In the genomic region with DNA sequence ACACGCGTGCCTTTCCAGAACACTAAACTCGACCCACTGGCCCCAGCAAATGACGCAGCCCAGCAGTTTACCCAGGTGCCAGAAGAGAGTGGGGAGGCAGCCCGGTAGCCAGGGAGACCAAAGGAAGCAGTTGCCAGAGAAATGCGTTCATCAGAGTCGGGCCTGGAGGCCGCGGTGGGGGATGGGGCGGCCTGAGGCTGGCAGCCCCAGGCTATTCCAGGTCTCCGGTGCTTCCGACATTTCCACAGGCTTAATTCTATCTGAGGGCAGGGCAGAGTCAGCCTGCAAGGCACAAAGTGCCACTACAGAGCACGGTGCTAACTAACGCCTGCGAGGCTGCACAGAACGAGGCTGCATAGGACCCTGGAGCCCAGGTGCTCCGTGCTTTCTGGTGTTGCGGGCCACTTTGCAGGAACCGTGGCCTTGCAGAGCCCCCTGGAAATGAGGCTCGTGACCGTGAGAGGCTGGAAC, we compare ENCODE assay signal across 9 mouse cellular contexts. TPM values are rescaled to one million over a fixed set of nuclear protein-coding genes. Genes with fewer than 3 reads are reported as not detected.
DNase-seq lines count a peak whose midpoint lies in the region; ATAC-seq and TF ChIP-seq lines count a peak whose summit lies in the region.
"Had no signal": no experiment of that assay in that cellular context is flagged by ENCODE, and none has a peak within 500 bp of the region (broad histone marks: within the 10 kb centered on the region; RNA-seq: fewer than 3 reads in every experiment).

No protein-coding gene starts in this region.

- no peaks in the 10 kb centered on the region for H3K36me3 ChIP-seq in hindbrain, embryonic 16.5 days (ENCODE audit: control insufficient read depth, insufficient read depth, low read length)
- H3K36me3 ChIP-seq in limb, embryonic 10.5 days: no peaks in the 10 kb centered on the region

- peak overlapping the region; percentile 91 for H3K4me3 ChIP-seq in gastrocnemius, adult 2 months
- H3K4me3 ChIP-seq in hindbrain, embryonic 16.5 days (ENCODE audit: low read length): peak overlapping the region; percentile 67
- H3K4me3 ChIP-seq in limb, embryonic 10.5 days: peak overlapping the region; percentile 55

- no peak for TF ChIP-seq CTCF in brain, embryonic 14.5 days (IDR thresholded peaks at IDR 0.05; ENCODE audit: borderline replicate concordance, extremely low read depth, insufficient read depth, insufficient read length)
- no peak for TF ChIP-seq CTCF in gastrocnemius, adult 2 months (IDR thresholded peaks at IDR 0.05)

- 4% methylated on average over 21 of the region's 21 CpGs for WGBS in hindbrain, embryonic 16.5 days
- 2% methylated on average over 21 of the region's 21 CpGs for WGBS in limb, embryonic 10.5 days

- no peaks in the 10 kb centered on the region for H3K9me3 ChIP-seq in hindbrain, embryonic 16.5 days (ENCODE audit: control insufficient read depth, low read length)
- no peaks in the 10 kb centered on the region for H3K9me3 ChIP-seq in limb, embryonic 10.5 days (replicated peaks)

- peaks cover 22% of the 10 kb centered on the region for H3K27me3 ChIP-seq in hindbrain, embryonic 16.5 days (replicated peaks; ENCODE audit: control insufficient read depth, insufficient read depth, low read length)
- H3K27me3 ChIP-seq in limb, embryonic 10.5 days (ENCODE audit: low read depth, poor library complexity, severe bottlenecking): peaks cover 80% of the 10 kb centered on the region

- ATAC-seq in hindbrain, embryonic 16.5 days: peak; percentile 32; the same call in 1 of the 2 replicates

- peak overlapping the region; percentile 79 for H3K4me2 ChIP-seq in hindbrain, embryonic 16.5 days (ENCODE audit: low read length)

- H3K4me1 ChIP-seq in hindbrain, embryonic 16.5 days (ENCODE audit: control insufficient read depth, insufficient read depth, low read depth, low read length): peaks cover 20% of the 10 kb centered on the region
- H3K4me1 ChIP-seq in limb, embryonic 10.5 days: peaks cover 27% of the 10 kb centered on the region

- no peak for TF ChIP-seq POLR2A in brain, embryonic 14.5 days (IDR thresholded peaks at IDR 0.05; ENCODE audit: borderline replicate concordance, extremely low read depth, insufficient read depth, insufficient read length, poor library complexity, severe bottlenecking)

- H3K27ac ChIP-seq in gastrocnemius, adult 2 months: peak overlapping the region; percentile 90
- no peak overlapping the region for H3K27ac ChIP-seq in hindbrain, embryonic 16.5 days (ENCODE audit: low read depth, low read length)
- peak overlapping the region; percentile 25 for H3K27ac ChIP-seq in limb, embryonic 10.5 days

- intact Hi-C loops in left cerebral cortex, postnatal 4 days (cut with DNase I): no loop called here
- intact Hi-C loops in gastrocnemius, adult 2 months (cut with DNase I): loop anchor here (5.0 kb wide), 1 partner anchor 86 kb away; no protein-coding TSS in a partner anchor

- peak; percentile 23 to 48 for DNase-seq in left cerebral cortex, adult 18-20 months (ENCODE audit: low spot score in 2 of 2)
- no peak for DNase-seq in left cerebral cortex, postnatal 4 days
- DNase-seq in brain, embryonic 14.5 days (ENCODE audit: low read depth): peak; percentile 61
- DNase-seq in gastrocnemius, adult 2 months: peak; percentile 81
- peak; percentile 60 for DNase-seq in limb, embryonic 10.5 days (ENCODE audit: low spot score)
- DNase-seq in retina, embryonic 14.5 days (ENCODE audit: low spot score): peak; percentile 62
- DNase-seq in spleen, adult 18-20 months: no peak

- H3K9ac ChIP-seq in hindbrain, embryonic 16.5 days (ENCODE audit: low read depth, low read length): peak overlapping the region; percentile 38; the same call in 1 of the 2 replicates

RNA-seq across cellular contexts. Expression of a gene that starts 2.3 kb away (rescaled TPM):
- total RNA-seq in left cerebral cortex, adult 18-20 months (2021): 100 to 1,000 TPM; 102 to 104 TPM
- total RNA-seq in left cerebral cortex, postnatal 4 days (2021): 10 to 100 TPM; 10.0 to 11.6 TPM
- polyA plus RNA-seq in brain, embryonic 14.5 days (2012; rRNA removed): 4.4 and 6.5 TPM in 2 replicates
- 10 to 100 TPM; 27.1 to 43.3 TPM for total RNA-seq in gastrocnemius, adult 2 months (2021)
- polyA plus RNA-seq in hindbrain, embryonic 16.5 days (2015; fragmentation: Nextera tagmentation; extraction: Ambion mirVana): 8.3 and 8.4 TPM in 2 replicates
- 0.08 TPM in 1 of 2 replicates, not detected in the other for polyA plus RNA-seq in limb, embryonic 10.5 days (2016; fragmentation: Nextera tagmentation; extraction: Ambion mirVana)

RNA-seq across cellular contexts. Expression of a gene that starts 40.7 kb away (rescaled TPM):
- 100 to 1,000 TPM; 156 to 159 TPM for total RNA-seq in left cerebral cortex, adult 18-20 months (2021)
- 100 to 1,000 TPM; 165 to 172 TPM for total RNA-seq in left cerebral cortex, postnatal 4 days (2021)
- polyA plus RNA-seq in brain, embryonic 14.5 days (2012; rRNA removed): 155 and 162 TPM in 2 replicates
- under 1 TPM; 0.20 TPM for total RNA-seq in gastrocnemius, adult 2 months (2021)
- 149 and 164 TPM in 2 replicates for polyA plus RNA-seq in hindbrain, embryonic 16.5 days (2015; fragmentation: Nextera tagmentation; extraction: Ambion mirVana)
- polyA plus RNA-seq in limb, embryonic 10.5 days (2016; fragmentation: Nextera tagmentation; extraction: Ambion mirVana): 0.08 and 0.10 TPM in 2 replicates

RNA-seq across cellular contexts. Expression of a gene that starts 45.1 kb away (rescaled TPM):
- total RNA-seq in left cerebral cortex, adult 18-20 months (2021): not detected
- total RNA-seq in left cerebral cortex, postnatal 4 days (2021): not detected
- not detected in 2 replicates for polyA plus RNA-seq in brain, embryonic 14.5 days (2012; rRNA removed)
- total RNA-seq in gastrocnemius, adult 2 months (2021): 10 to 100 TPM in 1 of 2 experiments, 1 to 10 TPM in 1; 1.4 to 10.7 TPM
- not detected in 2 replicates for polyA plus RNA-seq in hindbrain, embryonic 16.5 days (2015; fragmentation: Nextera tagmentation; extraction: Ambion mirVana)
- polyA plus RNA-seq in limb, embryonic 10.5 days (2016; fragmentation: Nextera tagmentation; extraction: Ambion mirVana): not detected in 2 replicates
- total RNA-seq: left cerebral cortex, adult 8-10 months had no signal

Comparison
In these comparisons a context has a peak if more than half of its experiments do, and no peak if none do; other contexts are left out.
1. DNase-seq: peak in left cerebral cortex, adult 18-20 months (2 of 2), brain, embryonic 14.5 days (single experiment), gastrocnemius, adult 2 months (single experiment), limb, embryonic 10.5 days (single experiment) and retina, embryonic 14.5 days (single experiment); none in left cerebral cortex, postnatal 4 days (single experiment) and spleen, adult 18-20 months (0 of 2).
2. RNA of a gene that starts 40.7 kb away (total RNA-seq): 165 to 172 TPM in left cerebral cortex, postnatal 4 days and 156 to 159 TPM in left cerebral cortex, adult 18-20 months; 0.20 TPM in gastrocnemius, adult 2 months; every median in the first group is over 100 times any median in the second.
3. Peak in every context shown above with its lines, with median percentiles within 50 percentile points of each other: H3K4me3 ChIP-seq.